Mouse (Mus musculus) midbrain, postnatal 0 days (tissue): ENCODE data around the gene Slc9a3r2. TPM values are rescaled to one million over a fixed set of nuclear protein-coding genes. Genes with fewer than 3 reads are reported as not detected.

ENCODE experiments used
- ATAC-seq: fragments of 200-750 bp; cut with Nextera tagmentation; 2 replicates; pipeline ENCODE4 v1.8.0; 2017; ENCODE audit warnings: moderate number of reproducible peaks, mild to moderate bottlenecking, moderate TSS enrichment, moderate library complexity; ENCODE audit not compliant: low FRiP score
- DNase-seq: peaks from one replicate; pipeline ENCODE4 v3.0.0-alpha.2; 2015; ENCODE audit warnings: low spot score
- H3K27ac ChIP-seq: fragments of 300-500 bp; sonication (generic); 2 replicates; pipeline ENCODE4 v1.5.1; 2014; ENCODE audit warnings: low read depth, mild to moderate bottlenecking, low read length, mixed read lengths
- H3K27me3 ChIP-seq: fragments of 300-500 bp; sonication (generic); 2 replicates; pipeline ENCODE4 v1.6.1; 2014; ENCODE audit warnings: low read length, control low read depth, mixed read lengths; ENCODE audit not compliant: insufficient read depth
- H3K36me3 ChIP-seq: fragments of 300-500 bp; sonication (generic); 2 replicates; pipeline ENCODE4 v1.6.1; 2014; ENCODE audit warnings: low read length, control low read depth, mixed read lengths; ENCODE audit not compliant: insufficient read depth
- H3K4me1 ChIP-seq: fragments of 300-500 bp; sonication (generic); 2 replicates; pipeline ENCODE4 v1.6.1; 2014; ENCODE audit warnings: mild to moderate bottlenecking, control low read depth, antibody characterized with exemption, low read length, mixed read lengths; ENCODE audit not compliant: insufficient read depth
- H3K4me2 ChIP-seq: fragments of 300-500 bp; sonication (generic); 2 replicates; pipeline ENCODE4 v1.6.1; 2014; ENCODE audit warnings: low read depth, mild to moderate bottlenecking, low read length, mixed read lengths; ENCODE audit not compliant: poor library complexity, severe bottlenecking
- H3K4me3 ChIP-seq: fragments of 300-500 bp; sonication (generic); 2 replicates; pipeline ENCODE4 v1.5.1; 2014; ENCODE audit warnings: low read depth, mild to moderate bottlenecking, low read length, moderate library complexity
- H3K9ac ChIP-seq: fragments of 300-500 bp; sonication (generic); replicated peaks from 2 replicates; pipeline ENCODE4 v1.6.1; 2014; ENCODE audit warnings: mild to moderate bottlenecking, low read length, moderate library complexity, mixed read lengths; ENCODE audit not compliant: poor library complexity, severe bottlenecking
- H3K9me3 ChIP-seq: fragments of 300-500 bp; sonication (generic); 2 replicates; pipeline ENCODE4 v1.6.1; 2016; ENCODE audit warnings: low read length, control low read depth
- CTCF ChIP-seq: IDR thresholded peaks from 2 replicates; pipeline ENCODE4 v1.5.1; 2016; ENCODE audit warnings: antibody characterized with exemption, mild to moderate bottlenecking
- WGBS: fragments of 180-500 bp; shearing (Covaris S2); extraction: QIAGEN DNeasy Blood & Tissue Kit; methylation state at CpG from one replicate; pipeline ENCODE4 v1.1.7; 2014; 5-methylcytosine and 5-hydroxymethylcytosine counted together
- polyA plus RNA-seq: library from polyadenylated mRNA; unstranded; fragments of >200 nt; fragmentation: Nextera tagmentation; extraction: Ambion mirVana; gene quantifications from 2 replicates; pipeline ENCODE4 v1.2.1, GENCODE M21; 2015
- total RNA-seq: library from RNA; depleted of rRNA; stranded (reverse); fragments of >200 nt; gene quantifications from 2 replicates; pipeline ENCODE4 v1.2.3, GENCODE M21; 2014

Slc9a3r2 gene
- total and polyA plus RNA-seq, 2 experiments from 2014 or later = 52.1 to 62.8 TPM

DNA sequence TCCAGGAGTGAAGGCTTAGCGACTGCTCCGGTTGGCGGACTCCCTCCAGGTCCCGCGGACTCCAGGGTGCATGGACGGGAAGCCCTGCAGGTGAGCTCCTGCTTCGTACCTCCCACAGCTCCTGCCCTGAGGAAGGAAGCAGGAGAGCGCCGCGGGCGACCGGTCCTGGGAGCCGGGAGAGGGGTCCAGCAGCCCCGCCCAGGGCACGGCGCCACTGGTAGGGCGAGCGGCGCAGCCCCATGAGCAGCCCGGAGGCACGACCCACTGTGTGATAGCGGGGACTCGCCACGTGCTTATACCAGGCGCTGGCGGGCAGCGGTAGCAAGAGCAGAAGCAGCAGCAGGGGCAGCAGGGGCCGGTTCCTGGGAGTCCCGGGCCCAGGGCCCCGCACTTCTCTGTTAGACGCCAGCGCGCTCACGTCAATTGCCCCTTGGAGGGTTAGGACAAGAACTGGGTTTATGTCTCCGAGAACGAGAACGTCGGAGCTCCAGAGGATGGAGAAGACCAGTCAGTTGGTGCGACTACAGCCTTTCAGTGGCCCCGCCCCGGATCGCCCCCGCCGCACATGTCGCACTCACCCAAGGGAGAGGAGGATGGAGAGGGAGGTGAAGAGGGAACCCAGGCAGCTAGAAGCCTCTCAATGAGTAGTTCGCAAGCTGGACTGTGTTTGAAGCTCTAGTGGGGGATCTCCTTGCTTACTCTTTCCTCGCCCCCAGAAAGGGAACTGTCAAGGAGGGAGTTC is 8.1 kb upstream of the Slc9a3r2 start, which contains the start of gene Npw:
Gene Npw (minus strand): TSS at position 441 of the 742 bp plus-strand sequence.
- Histone ChIP-seq H3K4me1 (peaks cover 6% of the 10 kb centered on the region; the same call in 1 of the 2 replicates), H3K9me3 (no peaks in the 10 kb centered on the region), H3K9ac (peak within 1 kb of the TSS; percentile 48; the same call in 1 of the 2 replicates), H3K4me3 (peak within 1 kb of the TSS; percentile 28), H3K27me3 (peaks cover 38% of the 10 kb centered on the region), H3K36me3 (no peaks in the 10 kb centered on the region), H3K27ac (no peak within 1 kb of the TSS), H3K4me2 (peak within 1 kb of the TSS; percentile 48)
- DNase-seq = no peak
- ATAC-seq = no peak
- WGBS = 2% methylated on average over 47 of the region's 47 CpGs
- TF ChIP-seq CTCF = no peak

- TF ChIP-seq CTCF = no peak
Measured at GRCm38 (mm10) chr17:24654969-24655368, 4.8 kb upstream of the Slc9a3r2 start.

GRCm38 (mm10) chr17:24653967-24654710 is 4.0 kb upstream of the Slc9a3r2 start:
- peaks cover 27% of the 10 kb centered on the region for H3K27me3 ChIP-seq
- H3K27ac ChIP-seq = no peak overlapping the region
- TF ChIP-seq CTCF = peak; percentile 94
- peak; percentile 73 for DNase-seq
- H3K4me1 ChIP-seq = peaks cover 10% of the 10 kb centered on the region
- 6% methylated on average over 18 of the region's 19 CpGs for WGBS
- H3K4me3 ChIP-seq = peak overlapping the region; percentile 18; the same call in 1 of the 2 replicates
- no peak overlapping the region for H3K9ac ChIP-seq
- no peak for ATAC-seq
- peak overlapping the region; percentile 45 for H3K4me2 ChIP-seq
- H3K36me3 ChIP-seq = no peaks in the 10 kb centered on the region
- H3K9me3 ChIP-seq = no peaks in the 10 kb centered on the region

More at GRCm38 (mm10) chr17:24654969-24655368, 4.8 kb upstream of the Slc9a3r2 start:
- Histone ChIP-seq H3K4me3 (no peak overlapping the region), H3K27ac (no peak overlapping the region), H3K4me2 (no peak overlapping the region), H3K9me3 (no peaks in the 10 kb centered on the region), H3K27me3 (peaks cover 33% of the 10 kb centered on the region), H3K36me3 (no peaks in the 10 kb centered on the region), H3K4me1 (peaks cover 10% of the 10 kb centered on the region), H3K9ac (no peak overlapping the region)
- DNase-seq (no peak), ATAC-seq (no peak)
- WGBS = 78% methylated on average over 4 of the region's 4 CpGs

DNA sequence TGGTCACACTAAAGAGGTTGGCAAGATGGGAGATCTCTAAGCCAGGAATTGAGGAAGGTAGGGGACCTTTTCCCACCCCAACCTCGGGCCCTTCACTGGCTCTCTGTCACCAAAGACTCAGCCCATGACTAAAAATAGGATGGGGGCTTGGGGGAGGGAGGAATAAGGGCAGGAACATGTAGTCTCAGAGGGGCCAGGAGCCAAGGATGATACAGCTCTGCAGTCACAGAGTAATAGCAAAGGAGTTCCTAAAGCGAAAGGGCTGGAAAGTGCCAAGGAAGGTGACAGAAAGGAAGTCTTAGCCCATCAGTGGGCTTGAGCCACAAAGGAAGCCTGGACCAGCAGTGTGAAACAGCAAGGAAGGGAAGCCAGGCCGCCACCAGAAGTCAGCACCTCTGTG is 1.7 kb upstream of the Slc9a3r2 start:
- Histone ChIP-seq H3K27ac (no peak overlapping the region), H3K4me3 (no peak overlapping the region), H3K4me1 (peaks cover 9% of the 10 kb centered on the region), H3K36me3 (no peaks in the 10 kb centered on the region), H3K4me2 (no peak overlapping the region), H3K9me3 (no peaks in the 10 kb centered on the region), H3K27me3 (peaks cover 4% of the 10 kb centered on the region; the same call in 1 of the 2 replicates), H3K9ac (no peak overlapping the region)
- ATAC-seq = no peak
- WGBS = 68% methylated on average over 3 of the region's 3 CpGs
- no peak for TF ChIP-seq CTCF
- DNase-seq = no peak

GRCm38 (mm10) chr17:24650766-24651165 is 639 bp upstream of the Slc9a3r2 start:
- no peak for TF ChIP-seq CTCF
- Histone ChIP-seq H3K4me1 (peaks cover 9% of the 10 kb centered on the region), H3K9ac (peak overlapping the region; percentile 89), H3K27ac (peak overlapping the region; percentile 80; the same call in 1 of the 2 replicates), H3K27me3 (no peaks in the 10 kb centered on the region; the same call in 1 of the 2 replicates), H3K9me3 (no peaks in the 10 kb centered on the region), H3K36me3 (no peaks in the 10 kb centered on the region), H3K4me2 (peak overlapping the region; percentile 94), H3K4me3 (peak overlapping the region; percentile 87)
- WGBS = 76% methylated on average over 4 of the region's 4 CpGs
- no peak for ATAC-seq
- DNase-seq = no peak
